Mouse (Mus musculus): ENCODE data around the gene Trappc3l.

- TF ChIP-seq EP300 (IDR thresholded peaks at IDR 0.05; ENCODE audit: insufficient read depth, low read depth, low read length) (no peak), POLR2A (IDR thresholded peaks at IDR 0.05; ENCODE audit: insufficient read depth, low read length) (no peak)
These were observed 58.6 kb downstream of the Trappc3l start for GRCm38 (mm10) chr10:34095964-34096363.

All from ES-Bruce4 (cell line).